Mouse (Mus musculus): ENCODE measurements around the gene Tram2.

Gene Tram2

DNA sequence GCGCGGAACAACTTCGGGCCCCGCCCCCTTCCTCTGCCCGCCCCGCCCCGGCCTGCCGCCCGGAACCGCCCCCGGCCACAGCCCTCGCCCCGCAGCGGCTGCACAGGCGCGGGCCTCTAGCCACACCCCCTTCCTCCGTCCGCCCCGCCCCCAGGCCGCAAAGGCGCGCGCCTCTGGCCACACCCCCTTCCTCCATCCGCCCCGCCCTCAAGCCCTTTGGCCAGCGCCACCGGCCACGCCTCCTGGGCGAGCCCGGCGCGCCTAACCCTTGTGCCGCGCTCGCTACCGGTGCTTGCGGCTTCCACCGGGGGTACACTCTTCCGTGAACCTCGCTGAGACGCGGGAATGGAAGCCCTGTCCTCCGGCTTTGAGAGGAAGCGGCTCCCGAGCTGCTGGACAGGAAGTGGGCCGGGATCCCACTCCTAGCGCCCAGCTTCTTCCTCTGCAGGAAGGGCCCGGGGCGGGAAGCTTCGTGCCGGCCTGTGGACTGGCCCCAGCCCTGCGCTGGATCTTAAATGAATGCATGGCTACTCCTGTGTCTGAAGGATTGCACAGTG is at the start of gene Tram2:
TSS of gene Tram2 (minus strand) at position 13 of the 557 bp plus-strand sequence.
- peak; percentile 70 to 82 for DNase-seq (ENCODE audit: low spot score in 2 of 2)

- no peak for DNase-seq (ENCODE audit: low spot score in 2 of 2)
These were observed 45.8 kb upstream of the Tram2 start for GRCm38 (mm10) chr1:21124713-21125336.

DNA sequence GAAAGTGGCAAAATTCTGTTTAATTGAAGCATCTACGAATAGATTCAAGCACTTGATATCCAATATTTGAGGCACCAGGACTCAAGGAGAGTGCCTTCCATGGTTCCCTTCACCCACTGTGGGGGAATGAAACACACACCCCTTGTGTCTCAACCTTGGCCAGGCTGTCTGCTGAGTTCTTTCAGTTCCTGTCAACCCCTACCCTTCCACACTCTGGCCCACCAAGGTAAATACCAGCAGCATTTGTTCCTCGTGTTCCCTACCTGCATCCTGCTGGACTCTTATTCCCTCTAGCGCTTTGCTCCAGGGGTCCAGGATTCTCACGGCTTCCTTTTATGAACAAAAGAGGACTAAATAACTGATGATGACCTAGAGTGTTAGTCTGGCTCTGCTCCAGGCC is 24.8 kb upstream of the Tram2 start:
- no peak for DNase-seq (ENCODE audit: low spot score in 2 of 2)

GRCm38 (mm10) chr1:21101221-21102006 is 22.4 kb upstream of the Tram2 start:
- DNase-seq (ENCODE audit: low spot score in 2 of 2) = no peak

DNA sequence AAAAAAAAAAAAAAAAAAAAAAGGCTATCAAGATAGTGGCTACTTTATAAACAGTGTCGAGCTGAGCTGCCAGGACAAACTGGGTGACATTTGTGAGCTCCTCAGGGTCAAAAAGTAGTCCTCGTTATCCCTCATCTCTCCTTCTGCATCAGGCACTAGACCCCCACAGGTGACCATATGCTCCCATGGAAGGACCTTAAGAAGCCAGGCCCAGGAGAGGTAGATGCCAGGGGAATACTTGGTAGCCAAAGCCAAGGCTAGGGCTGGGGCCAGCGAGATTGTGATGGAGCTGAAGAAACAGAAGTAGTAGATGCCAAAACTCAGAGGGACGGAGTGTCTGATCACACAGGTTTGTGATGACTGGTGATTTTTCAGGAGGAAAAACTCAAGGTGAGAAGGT is 21.7 kb upstream of the Tram2 start:
- DNase-seq (ENCODE audit: low spot score in 2 of 2) = no peak

GRCm38 (mm10) chr1:21097001-21097989 is 18.3 kb upstream of the Tram2 start:
- no peak for DNase-seq (ENCODE audit: low spot score in 2 of 2)

GRCm38 (mm10) chr1:21094644-21095215 is 15.7 kb upstream of the Tram2 start:
- no peak for DNase-seq (ENCODE audit: low spot score in 2 of 2)

DNA sequence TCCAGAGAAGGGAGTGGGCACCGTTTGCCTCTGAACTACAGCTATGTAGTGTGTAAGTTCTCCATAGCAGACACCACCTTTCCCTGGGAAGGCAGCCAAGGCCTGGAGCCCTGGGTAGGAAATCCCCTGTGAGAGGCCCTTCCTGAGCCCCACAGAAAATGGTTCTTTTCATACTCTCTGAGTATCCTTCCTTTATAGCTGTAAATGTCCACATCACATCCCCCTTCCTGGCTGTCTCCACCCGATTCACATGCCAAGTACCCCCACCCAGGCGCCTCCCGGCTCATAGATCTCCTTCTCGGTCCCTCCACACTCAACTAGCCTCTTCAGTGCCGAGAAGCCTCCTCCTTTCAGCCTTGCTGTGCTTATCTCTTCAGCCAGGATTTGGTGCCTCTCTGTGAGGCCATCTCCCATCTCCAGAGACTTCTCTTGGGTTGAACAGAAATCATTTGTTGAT is 10.7 kb upstream of the Tram2 start:
- no peak for DNase-seq (ENCODE audit: low spot score in 2 of 2)

- no peak for DNase-seq (ENCODE audit: low spot score in 2 of 2)
These were observed 7.3 kb upstream of the Tram2 start for GRCm38 (mm10) chr1:21086291-21086690.

DNA sequence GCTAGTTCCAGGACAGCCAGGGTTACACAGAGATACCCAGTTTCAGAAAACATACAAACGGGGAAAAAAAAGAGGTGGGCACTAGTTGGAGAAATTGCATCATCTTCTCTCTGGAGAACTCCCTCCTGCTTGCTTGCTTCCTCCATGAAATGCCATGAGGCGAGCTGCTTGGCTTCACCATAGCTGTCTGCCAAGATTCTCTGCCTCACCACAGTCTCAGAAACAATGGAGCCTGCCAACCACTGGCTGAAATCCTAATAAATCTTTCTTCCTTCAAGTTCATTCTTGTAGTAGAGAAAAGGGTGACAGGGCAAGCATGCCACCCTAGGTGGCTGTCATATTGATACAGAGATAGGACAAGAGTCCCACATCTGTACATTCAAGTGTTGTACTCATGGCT is 5.6 kb upstream of the Tram2 start:
- DNase-seq (ENCODE audit: low spot score in 2 of 2) = no peak

GRCm38 (mm10) chr1:21080362-21080761 is 1.3 kb upstream of the Tram2 start:
- DNase-seq (ENCODE audit: low spot score in 2 of 2) = no peak

- no peak for DNase-seq (ENCODE audit: low spot score in 2 of 2)
These were observed 381 bp downstream of the Tram2 start for GRCm38 (mm10) chr1:21078481-21079214.

GRCm38 (mm10) chr1:21077619-21078018 is 1.4 kb downstream of the Tram2 start:
- DNase-seq (ENCODE audit: low spot score in 2 of 2) = no peak

DNA sequence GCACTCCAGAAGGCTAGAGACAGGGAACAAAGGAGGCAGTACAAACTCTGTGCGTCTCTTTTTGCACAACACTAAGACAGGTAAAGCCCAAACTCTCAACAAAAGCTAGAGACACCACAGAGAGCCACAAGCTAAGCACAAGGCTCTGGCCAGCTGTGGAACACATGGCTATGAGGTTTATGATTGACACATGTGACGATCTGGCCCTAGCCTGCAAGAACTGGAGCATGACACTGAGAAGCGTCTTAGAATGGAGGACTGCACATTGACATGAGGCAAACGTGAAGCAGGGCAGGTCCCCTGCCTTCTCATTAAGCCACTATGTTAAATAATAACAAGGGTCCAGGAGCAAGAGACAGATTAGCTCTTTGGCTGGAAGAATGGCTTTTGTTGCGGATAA is 1.8 kb downstream of the Tram2 start:
- DNase-seq (ENCODE audit: low spot score in 2 of 2) = no peak

DNA sequence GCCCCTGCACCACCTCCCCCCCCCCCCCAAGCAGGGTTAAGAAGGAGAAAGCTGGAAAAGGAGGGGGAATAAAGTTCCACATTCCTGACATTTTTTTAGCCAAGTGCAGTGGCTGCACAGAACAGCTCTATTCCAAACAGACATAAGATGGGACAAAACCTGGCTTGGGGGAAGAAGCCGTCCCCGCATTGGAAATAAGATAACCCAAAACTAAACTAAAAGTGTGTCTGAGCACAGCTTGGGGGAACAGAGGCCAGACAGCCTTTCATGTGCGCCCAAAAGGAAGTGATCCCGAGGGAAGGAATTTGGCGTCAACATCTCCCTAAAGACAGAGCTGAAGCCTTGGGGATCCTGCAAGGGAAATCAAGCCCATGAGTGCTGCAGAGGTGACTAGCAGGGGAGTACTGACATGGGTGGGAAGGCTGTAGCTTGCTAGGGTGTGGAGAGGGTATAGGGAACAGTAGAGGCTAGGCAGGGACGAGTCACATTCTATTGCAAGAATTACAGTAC is 3.0 kb downstream of the Tram2 start:
- no peak for DNase-seq (ENCODE audit: low spot score in 2 of 2)

- DNase-seq (ENCODE audit: low spot score in 2 of 2) = no peak
These were observed 4.8 kb downstream of the Tram2 start for GRCm38 (mm10) chr1:21074231-21074630.

DNA sequence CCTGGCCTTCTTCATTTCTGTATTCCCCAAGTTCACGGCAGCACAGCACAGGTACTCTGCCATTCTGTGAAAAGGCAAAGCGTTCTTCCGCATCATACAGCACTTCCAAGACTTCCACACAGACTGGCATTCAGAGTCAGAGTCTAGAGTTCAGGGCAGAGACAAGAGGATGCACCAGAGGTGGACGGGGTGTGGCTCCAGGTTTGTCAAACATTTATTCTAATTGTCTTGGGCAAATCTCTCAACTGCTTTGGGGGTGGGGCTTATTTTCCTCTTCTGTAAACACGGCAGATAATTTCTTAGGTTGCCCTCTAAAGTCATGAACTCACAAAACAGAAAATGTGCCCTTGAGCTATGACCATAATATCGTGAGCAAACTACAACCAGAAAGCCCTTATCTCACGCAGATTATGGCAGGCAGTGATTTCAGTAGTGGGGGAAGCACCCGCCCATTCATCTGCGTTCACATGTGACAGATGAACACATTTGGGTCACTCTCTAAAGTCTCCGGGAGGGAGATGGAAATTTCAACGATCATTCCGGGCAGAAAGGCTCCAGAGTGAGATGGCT is 6.1 kb downstream of the Tram2 start:
- no peak for DNase-seq (ENCODE audit: low spot score in 2 of 2)

- DNase-seq (ENCODE audit: low spot score in 2 of 2) = no peak
These were observed 8.4 kb downstream of the Tram2 start for GRCm38 (mm10) chr1:21070658-21071057.

DNA sequence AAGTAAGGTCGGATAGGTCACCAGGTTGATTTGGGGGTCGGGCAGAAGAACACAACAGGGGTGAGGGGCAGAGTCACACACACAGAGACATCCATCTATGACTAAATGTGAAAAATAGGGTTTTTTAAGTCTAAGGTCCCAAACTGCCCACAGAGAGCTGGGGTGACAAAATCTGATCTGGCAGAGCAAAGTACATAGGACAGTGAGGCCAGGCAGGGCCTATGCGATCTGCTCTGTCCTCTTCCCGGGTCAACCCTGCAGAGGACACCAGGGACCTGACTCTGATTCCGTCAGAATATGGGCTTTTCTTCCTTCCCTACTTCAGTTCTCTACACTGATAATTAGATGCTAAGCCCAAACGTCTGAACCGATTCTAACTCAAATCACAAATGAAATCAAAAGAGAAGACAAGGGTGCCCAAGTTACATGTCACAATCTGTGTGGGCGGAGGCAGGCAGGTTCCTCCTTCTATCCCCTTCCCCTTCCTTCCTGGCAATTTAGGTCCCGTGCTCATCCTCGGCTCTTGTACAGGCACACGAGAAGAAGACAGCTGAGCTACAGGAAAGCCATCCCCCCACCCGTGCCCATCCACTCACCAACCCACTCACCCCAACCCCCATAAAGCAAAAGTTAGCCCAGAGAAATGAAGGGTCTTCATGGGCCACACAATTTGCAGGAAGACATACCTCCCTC is 9.1 kb downstream of the Tram2 start:
- DNase-seq (ENCODE audit: low spot score in 2 of 2) = no peak

GRCm38 (mm10) chr1:21068491-21068890 is 10.5 kb downstream of the Tram2 start:
- DNase-seq (ENCODE audit: low spot score in 2 of 2) = no peak
